Mouse (Mus musculus): ENCODE data around the gene Gpm6a. TPM values are rescaled to one million over a fixed set of nuclear protein-coding genes. Genes with fewer than 3 reads are reported as not detected.

Gpm6a gene
- 0.23 TPM for total RNA-seq (2023)

GRCm38 (mm10) chr8:54954741-54955455 is at the start of gene Gpm6a:
Gene Gpm6a (plus strand): TSS chr8:54954843.

Other genes starting within 250 kb of the Gpm6a start
- not detected for gene Wdr17, start 67.7 kb upstream of the Gpm6a start, total RNA-seq (2023)